In the genomic region with DNA sequence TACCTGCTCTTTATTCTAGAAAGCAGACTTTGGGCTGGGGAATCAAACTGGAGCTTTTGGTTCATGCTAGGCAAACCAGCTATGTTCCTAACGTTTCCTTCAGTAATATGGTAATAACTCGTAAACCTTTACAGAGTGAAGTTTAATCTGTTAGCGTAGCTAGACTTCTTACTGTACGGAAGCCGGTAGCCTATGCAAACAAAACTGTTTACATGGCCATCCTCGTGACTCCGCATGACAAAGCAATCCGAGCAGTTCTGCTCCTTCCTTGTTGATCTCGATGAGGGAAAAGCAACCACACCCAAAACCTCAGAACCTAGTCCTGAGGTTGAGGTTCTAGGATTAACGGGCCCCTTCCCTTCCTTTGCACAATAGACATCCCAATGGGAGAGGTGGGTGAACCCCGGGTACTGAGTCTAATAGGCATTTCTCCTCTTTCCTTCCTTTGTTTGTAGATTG, we compare ENCODE assay signal across 7 mouse cellular contexts. TPM values are rescaled to one million over a fixed set of nuclear protein-coding genes. Genes with fewer than 3 reads are reported as not detected.
DNase-seq lines count a peak whose midpoint lies in the region; TF ChIP-seq lines count a peak whose summit lies in the region.

No protein-coding gene starts in this region.

- TF ChIP-seq CTCF in cerebellum, adult 2 months (IDR thresholded peaks at IDR 0.05; ENCODE audit: borderline replicate concordance, insufficient read depth, low read depth, low read length), result no peak

- DNase-seq in T-cell, adult 2 months (ENCODE audit: low spot score), result peak; percentile 58
- DNase-seq in cerebellum, adult 2 months, result peak in 1 of 2 experiments; percentile 61
- peak; percentile 42 to 54 for DNase-seq in frontal cortex, postnatal 36 days (ENCODE audit: low spot score in 2 of 2)
- DNase-seq in induced T-regulatory cell, adult 2 months (ENCODE audit: low read depth), result peak; percentile 80
- peak; percentile 45 to 70 for DNase-seq in left cerebral cortex, postnatal 10 days (ENCODE audit: extremely low spot score in 1 of 2, low spot score in 2 of 2)
- DNase-seq in skeletal muscle tissue, adult 2 months (ENCODE audit: low read depth, low spot score), result peak; percentile 76

- H3K27ac ChIP-seq in cerebellum, adult 2 months (ENCODE audit: insufficient read depth, low read length), result peak overlapping the region; percentile 89

- no peak for TF ChIP-seq POLR2A in cerebellum, adult 2 months (IDR thresholded peaks at IDR 0.05; ENCODE audit: borderline replicate concordance, insufficient read depth, low read length)

- peaks cover 23% of the 10 kb centered on the region for H3K36me3 ChIP-seq in megakaryocyte, embryonic 14.5 days (replicated peaks; ENCODE audit: low read length)

- H3K9me3 ChIP-seq in megakaryocyte, embryonic 14.5 days, result no peaks in the 10 kb centered on the region

- H3K4me3 ChIP-seq in cerebellum, adult 2 months (replicated peaks; ENCODE audit: insufficient read depth, low read depth, low read length), result peak overlapping the region; percentile 85
- peak overlapping the region; percentile 96 for H3K4me3 ChIP-seq in megakaryocyte, embryonic 14.5 days (replicated peaks)

- no peaks in the 10 kb centered on the region for H3K27me3 ChIP-seq in cerebellum, adult 2 months (ENCODE audit: control insufficient read depth, insufficient read depth, low read length)
- H3K27me3 ChIP-seq in megakaryocyte, embryonic 14.5 days (replicated peaks), result no peaks in the 10 kb centered on the region

- no peaks in the 10 kb centered on the region for H3K4me1 ChIP-seq in cerebellum, adult 2 months (ENCODE audit: control insufficient read depth, insufficient read depth, low read length)
- peaks cover 32% of the 10 kb centered on the region for H3K4me1 ChIP-seq in megakaryocyte, embryonic 14.5 days

- intact Hi-C loops in left cerebral cortex, postnatal 10 days (cut with DNase I), result loop anchor here (2.0 kb wide), 2 partner anchors 53 to 93 kb away; no protein-coding TSS in a partner anchor

- under 1% methylated on average over 11 of the region's 11 CpGs for WGBS in cerebellum, adult 2 months

RNA-seq across cellular contexts. Expression of a gene that starts 0.7 kb away (rescaled TPM):
- 3,782 and 4,320 TPM in 2 replicates for polyA plus RNA-seq in cerebellum, adult 2 months (2012; rRNA removed)
- total RNA-seq in left cerebral cortex, postnatal 10 days (2021), result 1,000 to 10,000 TPM; 1,760 to 1,780 TPM
- 1,084 and 1,175 TPM in 2 replicates for polyA plus RNA-seq in megakaryocyte, embryonic 14.5 days (2012; ENCODE audit: insufficient read depth, low replicate concordance)

RNA-seq across cellular contexts. Expression of a gene that starts 11.2 kb away (rescaled TPM):
- 46.7 and 52.4 TPM in 2 replicates for polyA plus RNA-seq in cerebellum, adult 2 months (2012; rRNA removed)
- total RNA-seq in left cerebral cortex, postnatal 10 days (2021), result 10 to 100 TPM; 38.0 to 42.0 TPM
- 10.8 and 13.9 TPM in 2 replicates for polyA plus RNA-seq in megakaryocyte, embryonic 14.5 days (2012; ENCODE audit: insufficient read depth, low replicate concordance)

RNA-seq across cellular contexts. Expression of a gene that starts 24.0 kb away (rescaled TPM):
- polyA plus RNA-seq in cerebellum, adult 2 months (2012; rRNA removed), result 22.0 and 23.7 TPM in 2 replicates
- 10 to 100 TPM; 27.8 to 30.0 TPM for total RNA-seq in left cerebral cortex, postnatal 10 days (2021)
- polyA plus RNA-seq in megakaryocyte, embryonic 14.5 days (2012; ENCODE audit: insufficient read depth, low replicate concordance), result 11.2 and 11.9 TPM in 2 replicates
